Mouse (Mus musculus): ENCODE data around the gene Nr1d1. TPM values are rescaled to one million over a fixed set of nuclear protein-coding genes. Genes with fewer than 3 reads are reported as not detected.

Nr1d1 gene
- total and polyA plus RNA-seq, 3 experiments: 2.0 to 5.6 TPM; not detected in 1

GRCm38 (mm10) chr11:98751221-98751782, 23.8 kb downstream of the Nr1d1 start (continued):
- TF ChIP-seq ZMIZ1 (IDR thresholded peaks at IDR 0.05; ENCODE audit: low read depth, low read length) (no peak), RCOR1 (IDR thresholded peaks at IDR 0.05; ENCODE audit: low read depth, low read length) (peak; percentile 51; the same call in 1 of the 2 replicates), ZNF384 (IDR thresholded peaks at IDR 0.05; ENCODE audit: low read depth, low read length) (no peak)

- peaks cover 6% of the 10 kb centered on the region for H3K79me2 ChIP-seq (ENCODE audit: control insufficient read depth, insufficient read depth, low read length, poor library complexity)
- H3K9me3 ChIP-seq (replicated peaks; ENCODE audit: insufficient read depth, low read length): no peaks in the 10 kb centered on the region
- peaks cover 57 to 67% of the 10 kb centered on the region in 2 experiments for H3K4me1 ChIP-seq (ENCODE audit: control insufficient read depth in 1 of 2, insufficient read depth in 2 of 2, low read length in 2 of 2)
- DNase-seq (ENCODE audit: low read depth, low spot score): peak; percentile 46
- peak overlapping the region in 1 of 2 experiments; percentile 18; a peak in 1 of 4 replicates for H3K4me3 ChIP-seq (ENCODE audit: control insufficient read depth in 1 of 2, insufficient read depth in 1 of 2, low read depth in 2 of 2, low read length in 2 of 2)
- H3K27ac ChIP-seq (ENCODE audit: control insufficient read depth, low read depth, low read length): peak overlapping the region; percentile 58; the same call in 1 of the 2 replicates
- H3K9ac ChIP-seq (ENCODE audit: control insufficient read depth, low read depth, low read length, poor library complexity, severe bottlenecking): peak overlapping the region; percentile 51
- H3K27me3 ChIP-seq (ENCODE audit: control insufficient read depth in 1 of 2, insufficient read depth in 2 of 2, low read length in 2 of 2): no peaks in the 10 kb centered on the region
- TF ChIP-seq SIN3A (IDR thresholded peaks at IDR 0.05; ENCODE audit: low read length) (0 out of 2 replicates have a peak, but pooled peaks have one; percentile 25), EP300 (IDR thresholded peaks at IDR 0.05; ENCODE audit: low read depth in 1 of 2, low read length in 2 of 2) (peak in 1 of 2 experiments; percentile 7; a peak in 1 of 4 replicates), CTCF (IDR thresholded peaks at IDR 0.05 in 2 of 3, conservative IDR thresholded peaks at IDR 0.05 in 1 of 3; ENCODE audit: control insufficient read depth in 1 of 3, insufficient read depth in 1 of 3, low read depth in 2 of 3, low read length in 3 of 3, poor library complexity in 1 of 3, severe bottlenecking in 1 of 3) (no peak), MAX (IDR thresholded peaks at IDR 0.05; ENCODE audit: low read length) (no peak), RAD21 (IDR thresholded peaks at IDR 0.05; ENCODE audit: low read depth, low read length) (no peak), GATA1 (IDR thresholded peaks at IDR 0.05; ENCODE audit: low read depth, low read length) (no peak), MAFK (IDR thresholded peaks at IDR 0.05; ENCODE audit: borderline replicate concordance, low read depth, low read length) (no peak), ZC3H11A (IDR thresholded peaks at IDR 0.05; ENCODE audit: low read depth, low read length) (no peak), TBP (IDR thresholded peaks at IDR 0.05; ENCODE audit: low read depth, low read length) (no peak), POLR2AphosphoS2 (IDR thresholded peaks at IDR 0.05; ENCODE audit: low read length) (0 out of 2 replicates have a peak, but pooled peaks have one; percentile 3), UBTF (IDR thresholded peaks at IDR 0.05; ENCODE audit: borderline replicate concordance, insufficient read depth, low read depth, low read length) (no peak), NELFE (IDR thresholded peaks at IDR 0.05; ENCODE audit: low read depth, low read length) (no peak), MEF2A (IDR thresholded peaks at IDR 0.05; ENCODE audit: extremely low read depth, insufficient replicate concordance, low read depth, low read length, poor library complexity, severe bottlenecking) (no peak), MAZ (IDR thresholded peaks at IDR 0.05; ENCODE audit: low read depth, low read length) (peak; percentile 38; the same call in 1 of the 2 replicates), E2F4 (IDR thresholded peaks at IDR 0.05; ENCODE audit: borderline replicate concordance, low read depth, low read length) (no peak), USF1 (IDR thresholded peaks at IDR 0.05; ENCODE audit: low read depth, low read length) (peak; percentile 6; the same call in 1 of the 2 replicates), ETS1 (IDR thresholded peaks at IDR 0.05; ENCODE audit: low read depth, low read length) (0 out of 2 replicates have a peak, but pooled peaks have one; percentile 6), POLR2A (IDR thresholded peaks at IDR 0.05; ENCODE audit: control insufficient read depth in 1 of 2, insufficient read depth in 1 of 2, low read depth in 1 of 2, low read length in 2 of 2, poor library complexity in 1 of 2) (no peak), MYB (IDR thresholded peaks at IDR 0.05; ENCODE audit: low read depth, low read length) (no peak), ELF1 (IDR thresholded peaks at IDR 0.05; ENCODE audit: low read depth, low read length) (no peak), RCOR1 (IDR thresholded peaks at IDR 0.05; ENCODE audit: low read depth, low read length) (no peak), BHLHE40 (IDR thresholded peaks at IDR 0.05; ENCODE audit: borderline replicate concordance, low read depth, low read length) (peak; percentile 59; the same call in 1 of the 2 replicates), KAT2A (conservative IDR thresholded peaks at IDR 0.05; ENCODE audit: low read depth, low read length) (no peak), JUND (IDR thresholded peaks at IDR 0.05; ENCODE audit: low read depth, low read length) (no peak)
- H3K36me3 ChIP-seq (ENCODE audit: control insufficient read depth in 1 of 2, insufficient read depth in 2 of 2, low read length in 2 of 2): peaks cover 0 to 51% of the 10 kb centered on the region in 2 experiments; a peak in 2 of 4 replicates
Observed at GRCm38 (mm10) chr11:98750351-98751201, 24.6 kb downstream of the Nr1d1 start.

All from MEL (cell line).